Mouse (Mus musculus) hindbrain, embryonic 15.5 days (tissue): Measurements from ENCODE around the gene Ttc12. TPM values are rescaled to one million over a fixed set of nuclear protein-coding genes. Genes with fewer than 3 reads are reported as not detected.

Experiments used
- ATAC-seq: fragments of 200-750 bp; cut with Nextera tagmentation; 2 replicates; pipeline ENCODE4 v1.8.0; 2017; ENCODE audit warnings: low read depth, moderate number of reproducible peaks, moderate TSS enrichment; ENCODE audit not compliant: low FRiP score
- H3K27ac ChIP-seq: fragments of 300-500 bp; sonication (generic); replicated peaks from 2 replicates; pipeline ENCODE4 v1.5.1; 2015; ENCODE audit warnings: mild to moderate bottlenecking, inconsistent platforms
- H3K27me3 ChIP-seq: fragments of 300-500 bp; sonication (generic); 2 replicates; pipeline ENCODE4 v1.6.1; 2015; ENCODE audit warnings: control low read depth, inconsistent platforms
- H3K36me3 ChIP-seq: fragments of 300-500 bp; sonication (generic); 2 replicates; pipeline ENCODE4 v1.6.1; 2015; ENCODE audit warnings: control low read depth, inconsistent platforms
- H3K4me1 ChIP-seq: fragments of 300-500 bp; sonication (generic); replicated peaks from 2 replicates; pipeline ENCODE4 v1.6.1; 2015; ENCODE audit warnings: control low read depth, inconsistent platforms
- H3K4me2 ChIP-seq: fragments of 300-500 bp; sonication (generic); 2 replicates; pipeline ENCODE4 v1.6.1; 2015; ENCODE audit warnings: moderate library complexity, mild to moderate bottlenecking, inconsistent platforms
- H3K4me3 ChIP-seq: fragments of 300-500 bp; sonication (generic); 2 replicates; pipeline ENCODE4 v1.5.1; 2015; ENCODE audit warnings: mild to moderate bottlenecking, inconsistent platforms
- H3K9ac ChIP-seq: fragments of 300-500 bp; sonication (generic); 2 replicates; pipeline ENCODE4 v1.6.1; 2015; ENCODE audit warnings: inconsistent platforms
- H3K9me3 ChIP-seq: fragments of 300-500 bp; sonication (generic); 2 replicates; pipeline ENCODE4 v1.6.1; 2016; ENCODE audit warnings: control low read depth, inconsistent platforms
- WGBS: fragments of 180-500 bp; shearing (Covaris S2); methylation state at CpG from one replicate; pipeline ENCODE4 v1.1.7; 2015; 5-methylcytosine and 5-hydroxymethylcytosine counted together
- polyA plus RNA-seq: library from polyadenylated mRNA; unstranded; fragments of >200 nt; fragmentation: Nextera tagmentation; extraction: Ambion mirVana; gene quantifications from 2 replicates; pipeline ENCODE4 v1.2.1, GENCODE M21; 2015

Ttc12 gene
- polyA plus RNA-seq, 1 experiment from 2014 or later = 2.3 TPM

GRCm38 (mm10) chr9:49523881-49524280 is 37.9 kb upstream of the Ttc12 start:
- ATAC-seq = no peak
- no peak overlapping the region for H3K4me2 ChIP-seq
- 74% methylated on average over 9 of the region's 9 CpGs for WGBS
- no peak overlapping the region for H3K4me3 ChIP-seq
- H3K9ac ChIP-seq = no peak overlapping the region
- H3K36me3 ChIP-seq = peaks cover 38% of the 10 kb centered on the region
- H3K27ac ChIP-seq = no peak overlapping the region
- no peaks in the 10 kb centered on the region for H3K9me3 ChIP-seq
- no peaks in the 10 kb centered on the region for H3K27me3 ChIP-seq
- H3K4me1 ChIP-seq = peaks cover 13% of the 10 kb centered on the region

GRCm38 (mm10) chr9:49514306-49514705 is 28.3 kb upstream of the Ttc12 start:
- Histone ChIP-seq H3K27ac (no peak overlapping the region), H3K9ac (no peak overlapping the region), H3K4me2 (no peak overlapping the region), H3K4me1 (no peaks in the 10 kb centered on the region), H3K36me3 (peaks cover 36% of the 10 kb centered on the region), H3K9me3 (no peaks in the 10 kb centered on the region), H3K4me3 (no peak overlapping the region), H3K27me3 (no peaks in the 10 kb centered on the region)
- WGBS = 71% methylated on average over 2 of the region's 2 CpGs
- no peak for ATAC-seq

GRCm38 (mm10) chr9:49510666-49511065 is 24.6 kb upstream of the Ttc12 start:
- Histone ChIP-seq H3K9me3 (no peaks in the 10 kb centered on the region), H3K4me2 (no peak overlapping the region), H3K36me3 (peaks cover 57% of the 10 kb centered on the region), H3K9ac (no peak overlapping the region), H3K27me3 (no peaks in the 10 kb centered on the region), H3K4me3 (no peak overlapping the region), H3K27ac (no peak overlapping the region), H3K4me1 (no peaks in the 10 kb centered on the region)
- WGBS = 94% methylated on average over 4 of the region's 4 CpGs
- no peak for ATAC-seq

GRCm38 (mm10) chr9:49509628-49510027 is 23.6 kb upstream of the Ttc12 start:
- no peak overlapping the region for H3K4me2 ChIP-seq
- no peaks in the 10 kb centered on the region for H3K4me1 ChIP-seq
- 92% methylated on average over 8 of the region's 8 CpGs for WGBS
- H3K27ac ChIP-seq = no peak overlapping the region
- no peak for ATAC-seq
- H3K4me3 ChIP-seq = no peak overlapping the region
- H3K27me3 ChIP-seq = no peaks in the 10 kb centered on the region
- no peaks in the 10 kb centered on the region for H3K9me3 ChIP-seq
- H3K36me3 ChIP-seq = peaks cover 61% of the 10 kb centered on the region
- H3K9ac ChIP-seq = no peak overlapping the region

GRCm38 (mm10) chr9:49509094-49509493 is 23.1 kb upstream of the Ttc12 start:
- no peak for ATAC-seq
- 100% methylated on average over 3 of the region's 3 CpGs for WGBS
- Histone ChIP-seq H3K27ac (no peak overlapping the region), H3K9ac (no peak overlapping the region), H3K4me3 (no peak overlapping the region), H3K9me3 (no peaks in the 10 kb centered on the region), H3K36me3 (peaks cover 61% of the 10 kb centered on the region), H3K4me2 (no peak overlapping the region), H3K27me3 (no peaks in the 10 kb centered on the region), H3K4me1 (no peaks in the 10 kb centered on the region)

GRCm38 (mm10) chr9:49507829-49508585 is 22.0 kb upstream of the Ttc12 start:
- WGBS = 84% methylated on average over 9 of the region's 9 CpGs
- H3K9ac ChIP-seq = no peak overlapping the region
- no peak overlapping the region for H3K4me2 ChIP-seq
- H3K4me1 ChIP-seq = no peaks in the 10 kb centered on the region
- peaks cover 64% of the 10 kb centered on the region for H3K36me3 ChIP-seq
- no peak for ATAC-seq
- H3K27ac ChIP-seq = no peak overlapping the region
- H3K27me3 ChIP-seq = no peaks in the 10 kb centered on the region
- no peaks in the 10 kb centered on the region for H3K9me3 ChIP-seq
- H3K4me3 ChIP-seq = no peak overlapping the region

GRCm38 (mm10) chr9:49504658-49505057 is 18.6 kb upstream of the Ttc12 start:
- H3K27me3 ChIP-seq = no peaks in the 10 kb centered on the region
- no peak for ATAC-seq

GRCm38 (mm10) chr9:49502245-49502644 is 16.2 kb upstream of the Ttc12 start:
- no peak for ATAC-seq
- Histone ChIP-seq H3K4me1 (no peaks in the 10 kb centered on the region), H3K9ac (no peak overlapping the region), H3K9me3 (no peaks in the 10 kb centered on the region), H3K4me3 (no peak overlapping the region), H3K4me2 (no peak overlapping the region), H3K27me3 (no peaks in the 10 kb centered on the region), H3K27ac (no peak overlapping the region), H3K36me3 (peaks cover 31% of the 10 kb centered on the region)
- 94% methylated on average over 4 of the region's 4 CpGs for WGBS

More at GRCm38 (mm10) chr9:49504658-49505057, 18.6 kb upstream of the Ttc12 start:
- Histone ChIP-seq H3K4me2 (no peak overlapping the region), H3K36me3 (peaks cover 53% of the 10 kb centered on the region), H3K9me3 (no peaks in the 10 kb centered on the region), H3K4me1 (no peaks in the 10 kb centered on the region), H3K9ac (no peak overlapping the region), H3K4me3 (no peak overlapping the region), H3K27ac (no peak overlapping the region)
- WGBS = 68% methylated on average over 5 of the region's 5 CpGs

GRCm38 (mm10) chr9:49499878-49500277 is 13.9 kb upstream of the Ttc12 start:
- Histone ChIP-seq H3K9ac (no peak overlapping the region), H3K9me3 (no peaks in the 10 kb centered on the region), H3K27ac (no peak overlapping the region), H3K27me3 (no peaks in the 10 kb centered on the region), H3K36me3 (peaks cover 7% of the 10 kb centered on the region; the same call in 1 of the 2 replicates), H3K4me2 (no peak overlapping the region), H3K4me3 (no peak overlapping the region), H3K4me1 (no peaks in the 10 kb centered on the region)
- 91% methylated on average over 2 of the region's 2 CpGs for WGBS
- ATAC-seq = no peak

GRCm38 (mm10) chr9:49493979-49494649 is 8.1 kb upstream of the Ttc12 start:
- Histone ChIP-seq H3K27me3 (0 out of 2 replicates have a peak, but pooled peaks cover 3% of the 10 kb centered on the region), H3K27ac (peak overlapping the region; percentile 60; the same call in 1 of the 2 replicates), H3K4me3 (no peak overlapping the region), H3K9ac (no peak overlapping the region; the same call in 1 of the 2 replicates), H3K9me3 (no peaks in the 10 kb centered on the region), H3K4me1 (peaks cover 12% of the 10 kb centered on the region), H3K36me3 (no peaks in the 10 kb centered on the region), H3K4me2 (peak overlapping the region; percentile 28)
- 0% methylated on average over 4 of the region's 4 CpGs for WGBS
- peak; percentile 77; the same call in 1 of the 2 replicates for ATAC-seq

GRCm38 (mm10) chr9:49490609-49491008 is 4.6 kb upstream of the Ttc12 start:
- Histone ChIP-seq H3K36me3 (no peaks in the 10 kb centered on the region), H3K27me3 (0 out of 2 replicates have a peak, but pooled peaks cover 3% of the 10 kb centered on the region), H3K4me3 (no peak overlapping the region), H3K27ac (no peak overlapping the region), H3K4me2 (no peak overlapping the region), H3K9ac (no peak overlapping the region), H3K4me1 (peaks cover 25% of the 10 kb centered on the region), H3K9me3 (no peaks in the 10 kb centered on the region)
- ATAC-seq = no peak
- WGBS = 79% methylated on average over 4 of the region's 4 CpGs
